Comparison of ENCODE assay signal across 21 mouse cellular contexts in the genomic region with DNA sequence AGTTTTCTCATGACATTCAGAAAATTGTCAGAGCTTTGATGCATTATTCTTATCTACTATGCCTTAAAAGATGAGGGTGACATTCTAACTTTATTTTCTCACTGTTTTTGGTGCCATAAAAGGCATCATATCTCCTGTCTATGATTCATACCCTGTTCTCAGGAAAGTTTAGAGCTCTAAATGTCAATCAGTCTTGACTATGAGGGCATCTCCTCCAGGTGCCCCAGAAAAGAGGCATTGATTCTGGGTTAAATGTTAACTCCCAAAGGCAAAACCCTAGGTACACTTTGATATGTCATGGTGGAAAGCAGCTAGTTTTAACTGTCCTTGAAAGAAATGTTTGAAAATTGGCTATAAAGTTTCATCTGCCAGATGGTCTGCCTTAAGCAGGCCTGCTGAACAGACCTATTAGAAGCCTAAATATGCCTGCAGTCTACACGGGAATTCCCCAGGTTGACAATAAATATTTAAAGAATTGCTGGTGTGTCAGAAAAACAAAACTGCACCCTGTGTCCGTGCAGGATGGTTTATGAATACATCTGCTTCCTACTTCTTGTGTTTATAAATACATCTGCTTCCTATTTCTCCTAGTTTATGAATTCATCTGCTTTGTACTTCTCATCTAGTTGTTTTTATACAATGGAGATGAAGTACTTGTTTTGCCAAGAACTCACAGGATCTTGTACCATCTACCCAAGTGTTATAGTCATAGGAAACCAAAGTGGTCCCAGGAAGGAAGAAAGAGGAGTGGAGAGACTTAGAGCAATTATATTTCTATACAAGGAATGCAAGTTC.
DNase-seq lines count a peak whose midpoint lies in the region; ATAC-seq and TF ChIP-seq lines count a peak whose summit lies in the region.
"Had no signal": no experiment of that assay in that cellular context is flagged by ENCODE, and none has a peak within 500 bp of the region (broad histone marks: within the 10 kb centered on the region; RNA-seq: fewer than 3 reads in every experiment).

No protein-coding gene starts in this region.

- no peak overlapping the region for H3K4me2 ChIP-seq in kidney, postnatal 0 days (ENCODE audit: low read length)
- no peak overlapping the region for H3K4me2 ChIP-seq in kidney, embryonic 15.5 days
- H3K4me2 ChIP-seq in intestine, embryonic 16.5 days (ENCODE audit: low read depth, low read length) = no peak overlapping the region
- H3K4me2 ChIP-seq in midbrain, embryonic 15.5 days = no peak overlapping the region
- H3K4me2 ChIP-seq: embryonic facial prominence, embryonic 12.5 days; forebrain, embryonic 12.5 days; heart, embryonic 12.5 days; hindbrain, embryonic 14.5 days had no signal

- TF ChIP-seq CTCF in kidney, postnatal 0 days (IDR thresholded peaks at IDR 0.05; ENCODE audit: low read depth) = no peak

- no peaks in the 10 kb centered on the region for H3K4me1 ChIP-seq in kidney, postnatal 0 days (replicated peaks; ENCODE audit: insufficient read depth, low read length)
- no peaks in the 10 kb centered on the region for H3K4me1 ChIP-seq in kidney, embryonic 15.5 days
- H3K4me1 ChIP-seq in intestine, embryonic 16.5 days (ENCODE audit: control insufficient read depth, insufficient read depth, low read length) = no peaks in the 10 kb centered on the region
- no peaks in the 10 kb centered on the region for H3K4me1 ChIP-seq in midbrain, embryonic 15.5 days
- H3K4me1 ChIP-seq: embryonic facial prominence, embryonic 12.5 days; forebrain, embryonic 12.5 days; heart, embryonic 12.5 days; hindbrain, embryonic 10.5 days had no signal

- no peak overlapping the region for H3K9ac ChIP-seq in kidney, postnatal 0 days (ENCODE audit: low read depth, low read length)
- no peak overlapping the region for H3K9ac ChIP-seq in kidney, embryonic 15.5 days
- no peak overlapping the region for H3K9ac ChIP-seq in intestine, embryonic 16.5 days (ENCODE audit: low read depth, low read length)
- no peak overlapping the region for H3K9ac ChIP-seq in midbrain, embryonic 15.5 days
- H3K9ac ChIP-seq: embryonic facial prominence, embryonic 12.5 days; forebrain, embryonic 12.5 days; forebrain, postnatal 0 days; heart, embryonic 12.5 days; hindbrain, embryonic 14.5 days had no signal

- H3K4me3 ChIP-seq in kidney, postnatal 0 days (replicated peaks; ENCODE audit: low read depth, low read length) = no peak overlapping the region
- no peak overlapping the region for H3K4me3 ChIP-seq in kidney, embryonic 15.5 days (replicated peaks)
- H3K4me3 ChIP-seq in intestine, embryonic 16.5 days (ENCODE audit: low read length) = no peak overlapping the region
- no peak overlapping the region for H3K4me3 ChIP-seq in midbrain, embryonic 15.5 days
- H3K4me3 ChIP-seq: embryonic facial prominence, embryonic 12.5 days; forebrain, embryonic 12.5 days; gastrocnemius, adult 2 months; heart, embryonic 12.5 days; hindbrain, embryonic 10.5 days had no signal

- DNase-seq in kidney, postnatal 0 days (ENCODE audit: low spot score) = peak; percentile 4
- peak; percentile 8 for DNase-seq in brain, adult 2 months (ENCODE audit: low read depth, low spot score)
- DNase-seq in lung, postnatal 36 days = peak; percentile 6
- DNase-seq: adrenal gland, postnatal 14 days; cerebellum, adult 2 months; cerebellum, postnatal 10 days; embryo, embryonic 11 days; forebrain, postnatal 0 days; gastrocnemius, adult 2 months; gastrocnemius, postnatal 25 days had no signal

- no peak overlapping the region for H3K27ac ChIP-seq in kidney, postnatal 0 days
- no peak overlapping the region for H3K27ac ChIP-seq in kidney, embryonic 15.5 days
- no peak overlapping the region for H3K27ac ChIP-seq in intestine, embryonic 16.5 days (ENCODE audit: low read length)
- no peak overlapping the region for H3K27ac ChIP-seq in midbrain, embryonic 15.5 days
- H3K27ac ChIP-seq: embryonic facial prominence, embryonic 12.5 days; forebrain, embryonic 12.5 days; gastrocnemius, adult 2 months; hindbrain, embryonic 10.5 days; hindbrain, embryonic 14.5 days had no signal

- no peaks in the 10 kb centered on the region for H3K36me3 ChIP-seq in kidney, postnatal 0 days (ENCODE audit: insufficient read depth, low read length)
- H3K36me3 ChIP-seq in kidney, embryonic 15.5 days = no peaks in the 10 kb centered on the region
- no peaks in the 10 kb centered on the region for H3K36me3 ChIP-seq in intestine, embryonic 16.5 days (ENCODE audit: control insufficient read depth, insufficient read depth, low read length)
- H3K36me3 ChIP-seq in midbrain, embryonic 15.5 days (replicated peaks) = no peaks in the 10 kb centered on the region
- H3K36me3 ChIP-seq: embryonic facial prominence, embryonic 12.5 days; forebrain, embryonic 12.5 days; heart, embryonic 12.5 days; hindbrain, embryonic 10.5 days had no signal

- WGBS in kidney, postnatal 0 days = 48% methylated on average over 2 of the region's 2 CpGs
- 48% methylated on average over 2 of the region's 2 CpGs for WGBS in kidney, embryonic 15.5 days
- WGBS in intestine, embryonic 16.5 days = 18% methylated on average over 2 of the region's 2 CpGs
- WGBS in midbrain, embryonic 15.5 days = 57% methylated on average over 2 of the region's 2 CpGs

- H3K27me3 ChIP-seq in kidney, postnatal 0 days (ENCODE audit: insufficient read depth, low read length) = no peaks in the 10 kb centered on the region
- no peaks in the 10 kb centered on the region for H3K27me3 ChIP-seq in kidney, embryonic 15.5 days
- no peaks in the 10 kb centered on the region for H3K27me3 ChIP-seq in intestine, embryonic 16.5 days (replicated peaks; ENCODE audit: control insufficient read depth, insufficient read depth, low read length)
- no peaks in the 10 kb centered on the region for H3K27me3 ChIP-seq in midbrain, embryonic 15.5 days (replicated peaks)
- H3K27me3 ChIP-seq: CH12.LX; embryonic facial prominence, embryonic 12.5 days; forebrain, embryonic 12.5 days; heart, embryonic 12.5 days; Patski had no signal

- H3K9me3 ChIP-seq in kidney, postnatal 0 days (replicated peaks; ENCODE audit: low read length) = no peaks in the 10 kb centered on the region
- H3K9me3 ChIP-seq in kidney, embryonic 15.5 days (replicated peaks) = no peaks in the 10 kb centered on the region
- H3K9me3 ChIP-seq in intestine, embryonic 16.5 days (ENCODE audit: control insufficient read depth, low read length) = no peaks in the 10 kb centered on the region
- no peaks in the 10 kb centered on the region for H3K9me3 ChIP-seq in midbrain, embryonic 15.5 days
- H3K9me3 ChIP-seq: embryonic facial prominence, embryonic 12.5 days; forebrain, embryonic 12.5 days; heart, embryonic 12.5 days; hindbrain, embryonic 10.5 days had no signal

- ATAC-seq in kidney, postnatal 0 days (replicated peaks; ENCODE audit: low FRiP score, low read depth) = no peak
- no peak for ATAC-seq in kidney, embryonic 15.5 days (replicated peaks; ENCODE audit: low FRiP score)
- ATAC-seq in intestine, embryonic 16.5 days = peak; percentile 53; the same call in 1 of the 2 replicates
- no peak for ATAC-seq in midbrain, embryonic 15.5 days (replicated peaks)
- ATAC-seq: activated CD4-positive, CD25-positive, alpha-beta regulatory T cell, adult 4 months; forebrain, postnatal 0 days; Patski had no signal
